Mouse (Mus musculus): ENCODE data around the gene Ptges3. TPM values are rescaled to one million over a fixed set of nuclear protein-coding genes. Genes with fewer than 3 reads are reported as not detected.
A peak's percentile ranks its signal among the peaks of the same experiment; 100 is the strongest.

Ptges3 gene
- polyA plus RNA-seq, 1 experiment from 2014 or later: 646 TPM

DNA sequence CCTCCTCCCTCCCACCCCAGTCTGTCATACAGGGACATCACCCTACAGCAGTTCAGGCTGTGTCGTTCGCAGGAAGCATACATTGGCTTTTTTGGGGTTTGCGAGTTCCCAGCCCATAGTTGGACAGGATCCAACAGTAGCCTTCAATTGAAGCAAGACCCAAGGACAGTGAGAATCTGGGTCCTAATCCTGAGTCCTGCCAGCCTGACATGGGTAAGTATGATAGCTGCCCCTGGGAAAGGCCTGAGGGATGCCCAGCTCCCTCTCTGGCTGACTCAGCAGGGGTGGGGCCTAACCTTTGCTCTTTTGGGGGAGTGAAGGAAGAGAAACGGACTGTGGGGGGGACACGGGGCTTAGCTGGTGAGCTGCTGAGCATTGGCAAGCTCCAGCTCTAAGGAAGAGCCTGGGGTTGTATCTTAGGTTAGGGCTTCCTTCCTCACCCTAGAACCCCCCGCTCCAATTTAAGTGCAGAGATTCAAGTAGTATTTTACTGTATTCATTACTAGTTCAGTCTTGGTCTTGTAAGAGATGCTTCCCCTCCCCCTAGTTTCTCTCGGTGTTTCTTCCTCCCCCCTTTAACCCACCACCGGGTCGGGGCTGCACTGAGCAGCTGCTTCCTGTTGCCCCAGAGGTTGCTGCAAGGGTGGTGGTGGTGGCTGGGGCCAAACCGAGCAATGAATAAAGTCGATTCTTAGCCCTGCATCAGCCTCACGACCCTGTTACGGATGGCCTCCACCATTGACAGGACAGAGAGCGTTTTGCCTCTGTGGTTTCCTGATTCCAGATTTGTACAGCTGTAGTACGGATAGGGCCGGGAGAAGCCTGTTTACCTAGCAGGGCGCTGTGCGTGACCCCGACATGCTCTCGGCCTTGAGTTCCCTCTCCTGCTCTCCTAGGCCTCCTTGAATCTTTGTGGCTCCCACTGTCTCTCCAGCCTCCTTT is 33.1 kb downstream of the Ptges3 start, which contains the start of gene Baz2a:
TSS of gene Baz2a (plus strand) at position 14 of the 942 bp plus-strand sequence.
- Histone ChIP-seq H3K27ac (replicated peaks; ENCODE audit: low read depth, low read length) (peak within 1 kb of the TSS; percentile 85), H3K4me1 (ENCODE audit: control insufficient read depth, insufficient read depth, low read length) (peaks cover 22% of the 10 kb centered on the region), H3K4me2 (ENCODE audit: low read depth, severe bottlenecking) (peak within 1 kb of the TSS; percentile 88), H3K27me3 (ENCODE audit: control insufficient read depth, insufficient read depth, low read length) (no peaks in the 10 kb centered on the region), H3K4me3 (ENCODE audit: low read depth, low read length) (peak within 1 kb of the TSS; percentile 77), H3K9ac (ENCODE audit: low read length) (peak within 1 kb of the TSS; percentile 77), H3K36me3 (ENCODE audit: control insufficient read depth, insufficient read depth, low read length) (peaks cover 19% of the 10 kb centered on the region), H3K9me3 (ENCODE audit: control insufficient read depth, low read length) (no peaks in the 10 kb centered on the region)
- WGBS: 1% methylated on average over 20 of the region's 20 CpGs
- DNase-seq (ENCODE audit: low spot score) (peak; percentile 40), ATAC-seq (ENCODE audit: insufficient number of reproducible peaks, low FRiP score, low TSS enrichment, low read depth) (peak; percentile 1; the same call in 1 of the 2 replicates)

DNA sequence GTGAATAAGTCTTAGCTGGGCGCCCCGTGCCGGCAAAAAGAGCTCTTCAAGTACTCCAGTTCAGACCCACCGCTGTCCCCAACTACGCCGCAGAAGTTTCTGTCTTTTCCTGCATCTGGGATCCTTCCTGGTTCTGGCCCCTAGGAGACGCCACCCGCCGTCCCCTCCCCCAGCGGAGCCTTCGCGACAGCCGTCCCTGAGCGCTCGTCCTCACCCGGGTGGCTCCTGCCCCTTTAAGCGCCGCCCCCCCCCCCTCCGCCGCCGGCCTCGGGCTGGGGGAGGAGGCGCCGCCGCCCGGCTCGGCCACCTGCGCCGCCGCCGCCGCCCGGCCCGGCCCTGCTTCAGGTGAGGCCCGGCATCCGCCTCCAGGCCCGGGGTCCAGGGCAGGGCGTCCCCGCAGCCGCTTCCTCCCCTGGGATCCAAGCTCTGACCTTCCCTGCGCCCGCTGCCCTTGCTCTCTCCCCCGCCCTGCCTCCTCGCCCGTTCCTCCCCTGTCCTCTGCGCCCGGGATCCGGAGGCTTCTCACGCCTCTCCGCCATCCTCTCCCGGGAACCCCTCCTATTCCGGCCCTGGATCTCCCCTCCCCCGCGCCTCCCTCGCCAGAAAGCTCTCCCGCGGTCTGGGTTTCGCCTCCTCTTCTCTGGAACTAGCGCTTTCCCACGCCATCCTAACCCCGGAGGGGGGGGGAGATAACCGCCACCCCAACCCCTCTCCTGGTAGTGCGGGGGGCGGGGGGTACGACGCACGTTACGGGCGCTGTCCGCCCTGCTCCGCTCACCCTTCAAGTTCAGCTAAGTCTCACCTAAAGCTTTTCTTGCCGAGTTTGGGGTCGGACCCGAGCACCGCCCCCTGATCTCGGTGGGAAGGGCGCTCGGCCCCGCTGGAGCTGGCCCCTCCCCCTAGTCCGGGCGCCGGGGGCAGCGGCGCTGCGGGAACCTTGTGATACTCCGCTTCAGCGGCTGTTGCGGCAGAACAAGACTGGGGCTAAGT is 34.0 kb downstream of the Ptges3 start:
- DNase-seq (ENCODE audit: low spot score) (peak; percentile 83), ATAC-seq (ENCODE audit: insufficient number of reproducible peaks, low FRiP score, low TSS enrichment, low read depth) (peak; percentile 37)
- Histone ChIP-seq H3K4me1 (ENCODE audit: control insufficient read depth, insufficient read depth, low read length) (peaks cover 22% of the 10 kb centered on the region), H3K9ac (ENCODE audit: low read length) (peak overlapping the region; percentile 77), H3K27ac (replicated peaks; ENCODE audit: low read depth, low read length) (peak overlapping the region; percentile 85), H3K9me3 (ENCODE audit: control insufficient read depth, low read length) (no peaks in the 10 kb centered on the region), H3K27me3 (ENCODE audit: control insufficient read depth, insufficient read depth, low read length) (no peaks in the 10 kb centered on the region), H3K36me3 (ENCODE audit: control insufficient read depth, insufficient read depth, low read length) (peaks cover 16% of the 10 kb centered on the region), H3K4me2 (ENCODE audit: low read depth, severe bottlenecking) (peak overlapping the region; percentile 88), H3K4me3 (ENCODE audit: low read depth, low read length) (peak overlapping the region; percentile 77)
- under 1% methylated on average over 79 of the region's 88 CpGs for WGBS

- WGBS: 28% methylated on average over 13 of the region's 13 CpGs
- H3K9ac ChIP-seq (ENCODE audit: low read length): peak overlapping the region; percentile 77
- peaks cover 8% of the 10 kb centered on the region for H3K36me3 ChIP-seq (ENCODE audit: control insufficient read depth, insufficient read depth, low read length)
- H3K4me1 ChIP-seq (ENCODE audit: control insufficient read depth, insufficient read depth, low read length): peaks cover 22% of the 10 kb centered on the region
- peak overlapping the region; percentile 77 for H3K4me3 ChIP-seq (ENCODE audit: low read depth, low read length)
- H3K4me2 ChIP-seq (ENCODE audit: low read depth, severe bottlenecking): peak overlapping the region; percentile 88
- DNase-seq (ENCODE audit: low spot score): no peak
- H3K27me3 ChIP-seq (ENCODE audit: control insufficient read depth, insufficient read depth, low read length): no peaks in the 10 kb centered on the region
- 0 out of 2 replicates have a peak overlapping the region, but pooled peaks have one; percentile 85 for H3K27ac ChIP-seq (replicated peaks; ENCODE audit: low read depth, low read length)
- H3K9me3 ChIP-seq (ENCODE audit: control insufficient read depth, low read length): no peaks in the 10 kb centered on the region
- ATAC-seq (ENCODE audit: insufficient number of reproducible peaks, low FRiP score, low TSS enrichment, low read depth): no peak
Measured at GRCm38 (mm10) chr10:128093496-128094294, 34.9 kb downstream of the Ptges3 start.

DNA sequence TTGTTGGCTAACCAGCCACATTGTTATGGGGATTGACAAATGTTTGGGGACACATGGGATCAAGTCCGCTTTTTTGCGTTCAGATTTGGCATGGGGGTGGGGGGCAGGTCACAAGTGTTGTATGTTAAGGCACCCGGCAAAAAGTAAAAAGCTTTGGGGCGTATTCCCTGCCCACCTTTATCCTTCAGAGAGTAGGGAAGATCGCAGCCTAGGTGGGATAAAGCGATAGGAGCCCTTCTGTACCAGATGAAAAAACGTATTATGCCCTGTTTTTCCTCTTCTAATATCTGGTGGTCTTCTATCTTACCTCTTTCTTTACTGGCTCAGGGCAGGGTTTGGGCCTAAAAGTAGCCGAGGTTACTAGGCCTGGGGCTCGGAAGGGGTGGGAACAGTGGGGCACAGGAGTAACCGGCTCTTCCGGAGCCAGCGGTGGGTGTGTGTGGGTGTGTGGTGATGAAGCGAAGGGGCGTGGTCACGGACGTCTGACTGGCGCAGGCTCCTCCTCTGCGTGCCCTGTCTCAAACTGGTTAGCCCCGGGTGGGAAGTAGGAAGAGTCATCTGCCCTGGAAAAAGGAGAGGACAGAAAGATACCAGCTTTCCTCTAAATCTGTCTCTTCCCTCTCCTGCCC is 35.7 kb downstream of the Ptges3 start:
- DNase-seq (ENCODE audit: low spot score) (peak; percentile 83), ATAC-seq (ENCODE audit: insufficient number of reproducible peaks, low FRiP score, low TSS enrichment, low read depth) (peak; percentile 41)
- H3K9ac ChIP-seq (ENCODE audit: low read length): no peak overlapping the region
- H3K36me3 ChIP-seq (ENCODE audit: control insufficient read depth, insufficient read depth, low read length): peaks cover 4% of the 10 kb centered on the region; the same call in 1 of the 2 replicates
- H3K4me3 ChIP-seq (ENCODE audit: low read depth, low read length): no peak overlapping the region
- H3K4me2 ChIP-seq (ENCODE audit: low read depth, severe bottlenecking): peak overlapping the region; percentile 88; the same call in 1 of the 2 replicates
- WGBS: 12% methylated on average over 19 of the region's 19 CpGs
- no peaks in the 10 kb centered on the region for H3K9me3 ChIP-seq (ENCODE audit: control insufficient read depth, low read length)
- peaks cover 22% of the 10 kb centered on the region for H3K4me1 ChIP-seq (ENCODE audit: control insufficient read depth, insufficient read depth, low read length)
- H3K27ac ChIP-seq (replicated peaks; ENCODE audit: low read depth, low read length): no peak overlapping the region
- no peaks in the 10 kb centered on the region for H3K27me3 ChIP-seq (ENCODE audit: control insufficient read depth, insufficient read depth, low read length)

GRCm38 (mm10) chr10:128095003-128095636 is 36.4 kb downstream of the Ptges3 start:
- Histone ChIP-seq H3K36me3 (ENCODE audit: control insufficient read depth, insufficient read depth, low read length) (no peaks in the 10 kb centered on the region), H3K9ac (ENCODE audit: low read length) (no peak overlapping the region), H3K27me3 (ENCODE audit: control insufficient read depth, insufficient read depth, low read length) (no peaks in the 10 kb centered on the region), H3K4me2 (ENCODE audit: low read depth, severe bottlenecking) (no peak overlapping the region), H3K9me3 (ENCODE audit: control insufficient read depth, low read length) (no peaks in the 10 kb centered on the region), H3K4me1 (ENCODE audit: control insufficient read depth, insufficient read depth, low read length) (peaks cover 22% of the 10 kb centered on the region), H3K27ac (replicated peaks; ENCODE audit: low read depth, low read length) (no peak overlapping the region), H3K4me3 (ENCODE audit: low read depth, low read length) (no peak overlapping the region)
- DNase-seq (ENCODE audit: low spot score) (no peak), ATAC-seq (ENCODE audit: insufficient number of reproducible peaks, low FRiP score, low TSS enrichment, low read depth) (no peak)
- 35% methylated on average over 9 of the region's 9 CpGs for WGBS

DNA sequence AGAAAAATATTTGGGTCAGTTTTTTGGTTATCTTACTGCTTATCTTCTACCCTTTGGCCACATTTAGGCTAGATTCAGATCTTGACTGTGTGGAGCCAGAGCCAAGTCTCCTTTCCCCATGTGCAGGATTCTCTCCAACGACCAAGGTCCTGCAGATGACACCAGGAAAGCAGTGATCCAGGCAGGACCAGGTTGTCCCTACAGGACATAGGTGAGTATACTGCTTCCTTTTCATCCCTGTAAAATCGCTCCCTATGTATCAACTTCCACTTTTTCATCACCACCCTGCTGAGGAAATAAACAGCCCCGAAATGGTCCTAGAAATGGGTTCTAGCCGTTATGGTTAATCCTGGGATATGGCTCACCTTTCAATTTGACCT is 37.5 kb downstream of the Ptges3 start:
- Histone ChIP-seq H3K27ac (replicated peaks; ENCODE audit: low read depth, low read length) (no peak overlapping the region), H3K4me2 (ENCODE audit: low read depth, severe bottlenecking) (peak overlapping the region; percentile 73; the same call in 1 of the 2 replicates), H3K4me3 (ENCODE audit: low read depth, low read length) (peak overlapping the region; percentile 95; the same call in 1 of the 2 replicates), H3K36me3 (ENCODE audit: control insufficient read depth, insufficient read depth, low read length) (no peaks in the 10 kb centered on the region), H3K9ac (ENCODE audit: low read length) (no peak overlapping the region), H3K27me3 (ENCODE audit: control insufficient read depth, insufficient read depth, low read length) (no peaks in the 10 kb centered on the region), H3K9me3 (ENCODE audit: control insufficient read depth, low read length) (no peaks in the 10 kb centered on the region), H3K4me1 (ENCODE audit: control insufficient read depth, insufficient read depth, low read length) (peaks cover 16% of the 10 kb centered on the region)
- 16% methylated on average over 4 of the region's 4 CpGs for WGBS
- DNase-seq (ENCODE audit: low spot score): no peak
- no peak for ATAC-seq (ENCODE audit: insufficient number of reproducible peaks, low FRiP score, low TSS enrichment, low read depth)

All from limb, embryonic 11.5 days (tissue).